Mouse (Mus musculus) ES-Bruce4 (cell line): Measurements from ENCODE around the gene Cyp27b1. TPM values are rescaled to one million over a fixed set of nuclear protein-coding genes. Genes with fewer than 3 reads are reported as not detected.
"Not testable (repeated sequence)": the region's sequence is repeated elsewhere in the genome, so short reads cannot be mapped to it uniquely, and the experiment has no call there.

Source experiments
- H3K27ac ChIP-seq: 2 replicates; pipeline ENCODE4 v1.5.1; 2012; ENCODE audit warnings: low read length, inconsistent platforms; ENCODE audit not compliant: insufficient read depth
- H3K27me3 ChIP-seq: 2 replicates; pipeline ENCODE4 v1.6.1; 2012; ENCODE audit warnings: mild to moderate bottlenecking, low read length, inconsistent platforms; ENCODE audit not compliant: control insufficient read depth, poor library complexity, insufficient read depth, severe bottlenecking
- H3K36me3 ChIP-seq: 2 replicates; pipeline ENCODE4 v1.6.1; 2012; ENCODE audit warnings: inconsistent platforms, mild to moderate bottlenecking, low read length, moderate library complexity; ENCODE audit not compliant: control insufficient read depth, poor library complexity, insufficient read depth, severe bottlenecking
- H3K4me1 ChIP-seq: one replicate; pipeline ENCODE4 v1.8.1; 2011; ENCODE audit warnings: low read length; ENCODE audit not compliant: control insufficient read depth, insufficient read depth
- H3K4me3 ChIP-seq: 2 replicates; pipeline ENCODE4 v1.5.1; 2011; ENCODE audit warnings: low read depth, mild to moderate bottlenecking, low read length
- H3K9ac ChIP-seq: 2 replicates; pipeline ENCODE4 v1.6.1; 2012; ENCODE audit warnings: low read depth, mild to moderate bottlenecking, inconsistent platforms; ENCODE audit not compliant: poor library complexity, severe bottlenecking
- H3K9me3 ChIP-seq: replicated peaks from 2 replicates; pipeline ENCODE4 v1.6.1; 2012; ENCODE audit warnings: mild to moderate bottlenecking, low read length, inconsistent platforms; ENCODE audit not compliant: control insufficient read depth, poor library complexity, insufficient read depth, severe bottlenecking
- CTCF ChIP-seq: IDR thresholded peaks from one replicate; pipeline ENCODE4 v1.8.1; 2011; ENCODE audit warnings: low read depth, low read length
- EP300 ChIP-seq: IDR thresholded peaks from 2 replicates; pipeline ENCODE4 v1.6.1; 2011; ENCODE audit warnings: low read depth, low read length; ENCODE audit not compliant: insufficient read depth
- POLR2A ChIP-seq: IDR thresholded peaks from one replicate; pipeline ENCODE4 v1.8.1; 2011; ENCODE audit warnings: low read length; ENCODE audit not compliant: insufficient read depth
- polyA plus RNA-seq: library from polyadenylated mRNA; stranded (reverse); fragments of >200 nt; gene quantifications from 2 replicates; pipeline ENCODE4 v1.2.4, GENCODE M21; 2011; ENCODE audit warnings: low read depth; ENCODE audit not compliant: missing spikeins, insufficient read depth, insufficient read length

Cyp27b1 gene
- polyA plus RNA-seq, 1 experiment: 0.42 TPM

DNA sequence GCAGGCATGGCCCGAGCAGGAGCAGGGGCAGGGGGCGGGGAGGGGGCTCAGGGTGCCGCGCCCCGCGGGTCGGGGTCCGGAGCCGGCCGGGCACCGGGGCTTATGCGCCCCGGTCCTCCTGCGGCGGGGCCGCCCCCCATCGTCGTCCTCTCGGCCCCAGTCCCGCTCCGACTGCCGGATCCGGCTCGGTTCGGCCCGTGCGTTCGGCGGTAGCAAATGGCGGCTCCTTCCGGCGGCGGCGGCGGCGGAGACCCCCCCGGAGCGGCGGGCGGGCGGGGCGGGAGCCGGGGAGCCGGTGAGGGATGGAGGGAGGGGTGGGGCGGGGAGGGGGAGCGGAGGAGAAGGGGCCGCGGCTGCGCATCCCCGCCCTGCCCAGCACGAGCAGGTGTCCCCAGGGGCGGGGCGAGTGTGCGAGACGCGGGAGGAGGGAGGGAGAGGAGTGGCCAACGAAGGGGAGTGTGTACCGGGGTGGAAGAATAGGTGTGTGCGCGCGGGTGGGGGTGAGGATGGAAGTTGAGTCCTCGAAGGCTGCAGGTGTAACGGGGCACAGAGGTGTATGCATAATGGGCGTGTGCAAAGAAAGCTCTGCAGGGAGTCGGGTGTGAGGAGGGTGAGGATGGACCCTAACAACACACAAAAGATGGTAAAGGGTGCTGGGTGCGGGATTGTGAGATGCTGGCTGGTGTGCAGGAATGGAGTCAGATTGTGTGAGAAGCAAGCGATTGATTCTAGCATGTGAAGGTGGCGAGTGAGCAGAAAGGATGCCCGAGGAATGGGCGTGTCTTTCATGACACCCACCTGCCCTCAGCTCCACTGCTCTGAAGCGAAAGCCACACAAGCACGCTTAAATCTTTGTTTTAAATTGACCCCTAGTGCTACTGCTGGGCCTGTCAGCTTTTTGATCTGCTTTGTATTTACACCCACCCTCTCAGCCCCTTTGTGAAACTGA is 12.2 kb downstream of the Cyp27b1 start, which contains the start of gene March9:
TSS of gene March9 (minus strand) at position 217 of the 949 bp plus-strand sequence.
- TF ChIP-seq EP300: 0 out of 2 replicates have a peak, but pooled peaks have one; percentile 6
- TF ChIP-seq POLR2A: no peak
- TF ChIP-seq CTCF: no peak
- H3K4me3 ChIP-seq: peak within 1 kb of the TSS; percentile 64
- H3K36me3 ChIP-seq: peaks cover 12% of the 10 kb centered on the region
- no peaks in the 10 kb centered on the region for H3K27me3 ChIP-seq
- H3K9me3 ChIP-seq: no peaks in the 10 kb centered on the region
- H3K9ac ChIP-seq: peak within 1 kb of the TSS; percentile 90
- 0 out of 2 replicates have a peak within 1 kb of the TSS, but pooled peaks have one; percentile 3 for H3K27ac ChIP-seq
- H3K4me1 ChIP-seq: peaks cover 2% of the 10 kb centered on the region

DNA sequence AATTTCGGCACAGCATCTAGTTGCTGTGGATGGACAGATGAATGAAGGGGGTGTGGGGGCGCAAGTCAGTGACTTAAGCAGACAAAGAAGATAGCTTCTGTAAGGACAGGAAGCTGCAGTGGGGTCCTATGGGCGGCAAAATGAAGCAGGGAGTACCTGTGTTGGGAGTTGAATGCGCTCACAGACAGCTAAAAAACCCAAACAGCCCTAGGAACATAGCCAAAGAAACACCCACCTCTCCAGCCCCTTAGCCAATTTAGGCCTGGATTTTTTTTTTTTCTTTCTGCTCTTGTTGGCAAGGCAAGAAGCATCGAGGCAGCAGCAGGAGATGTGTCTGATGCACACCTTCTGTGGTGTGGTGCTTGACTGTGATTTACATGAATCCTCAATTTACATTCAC is 13.0 kb downstream of the Cyp27b1 start:
- Histone ChIP-seq H3K4me1 (peaks cover 2% of the 10 kb centered on the region), H3K9ac (0 out of 2 replicates have a peak overlapping the region, but pooled peaks have one; percentile 9), H3K27me3 (no peaks in the 10 kb centered on the region), H3K36me3 (peaks cover 19% of the 10 kb centered on the region), H3K4me3 (no peak overlapping the region), H3K9me3 (no peaks in the 10 kb centered on the region), H3K27ac (no peak overlapping the region)
- no peak for TF ChIP-seq CTCF
- TF ChIP-seq POLR2A: no peak
- no peak for TF ChIP-seq EP300

DNA sequence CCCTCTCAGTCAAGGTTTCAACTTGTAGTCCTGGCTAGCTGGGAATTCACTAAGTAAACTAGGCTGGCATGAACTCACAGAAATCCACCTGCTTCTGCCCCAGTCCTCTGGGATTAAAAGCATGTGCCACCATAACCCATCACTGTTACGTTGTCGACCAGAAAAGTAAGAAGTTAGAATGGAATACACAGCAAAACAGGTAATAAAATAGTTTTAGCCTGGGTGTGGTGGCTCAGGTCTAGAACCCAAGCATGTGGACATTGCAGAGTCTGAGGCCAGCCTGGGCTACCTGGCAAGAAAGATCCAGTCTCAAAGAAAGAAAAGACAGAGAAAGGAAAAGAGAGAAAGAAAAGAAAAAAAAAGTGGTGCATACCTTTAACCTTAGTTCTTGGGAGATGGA is 13.5 kb downstream of the Cyp27b1 start:
- no peak overlapping the region for H3K9ac ChIP-seq
- H3K9me3 ChIP-seq: no peaks in the 10 kb centered on the region
- peaks cover 18% of the 10 kb centered on the region for H3K36me3 ChIP-seq
- TF ChIP-seq CTCF (no peak), POLR2A (no peak), EP300 (no peak)
- H3K4me1 ChIP-seq: peaks cover 2% of the 10 kb centered on the region
- H3K27ac ChIP-seq: no peak overlapping the region
- H3K4me3 ChIP-seq: no peak overlapping the region
- H3K27me3 ChIP-seq: no peaks in the 10 kb centered on the region

DNA sequence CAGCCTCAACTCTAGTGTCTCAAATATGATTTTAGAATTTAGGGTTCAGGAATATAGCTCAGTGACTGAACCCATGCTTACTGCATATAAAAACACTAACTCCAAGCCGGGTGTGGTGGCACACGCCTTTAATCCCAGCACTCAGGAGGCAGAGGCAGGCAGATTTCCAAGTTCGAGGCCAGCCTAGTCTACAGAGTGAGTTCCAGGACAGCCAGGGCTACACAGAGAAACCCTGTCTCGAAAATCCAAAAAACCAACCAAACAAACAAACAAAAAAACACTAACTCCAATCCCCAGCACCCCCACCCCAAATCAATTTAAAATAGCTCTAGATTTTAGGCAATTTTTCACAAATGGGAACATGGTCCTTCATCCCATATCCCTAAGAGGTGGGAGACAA is 14.1 kb downstream of the Cyp27b1 start:
- not testable (repeated sequence) for H3K4me1 ChIP-seq, H3K27ac ChIP-seq, H3K9ac ChIP-seq, H3K9me3 ChIP-seq, H3K27me3 ChIP-seq, H3K4me3 ChIP-seq
- H3K36me3 ChIP-seq: peaks cover 24% of the 10 kb centered on the region

DNA sequence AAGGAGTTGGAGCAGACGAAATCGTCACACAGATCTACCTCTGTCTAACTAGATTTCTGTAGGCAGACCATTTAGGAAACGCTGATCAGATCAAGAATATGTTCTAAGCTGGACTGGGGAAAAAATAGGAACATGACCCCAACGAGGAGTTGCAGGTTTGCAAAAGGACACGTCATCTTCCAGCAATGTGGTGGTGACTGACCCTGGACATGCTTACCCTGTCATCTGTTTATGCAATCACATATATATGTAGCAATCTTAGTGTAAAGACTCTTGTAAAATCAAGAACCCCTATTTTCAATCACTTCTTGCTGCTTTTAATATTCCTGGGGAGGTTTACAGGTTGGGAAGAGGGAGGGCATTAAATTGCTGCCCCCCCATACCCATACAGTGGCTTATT is 14.5 kb downstream of the Cyp27b1 start:
- Histone ChIP-seq H3K4me3 (no peak overlapping the region), H3K27ac (no peak overlapping the region), H3K9me3 (no peaks in the 10 kb centered on the region), H3K4me1 (peaks cover 2% of the 10 kb centered on the region), H3K9ac (no peak overlapping the region), H3K36me3 (peaks cover 28% of the 10 kb centered on the region), H3K27me3 (no peaks in the 10 kb centered on the region)
- no peak for TF ChIP-seq EP300
- TF ChIP-seq CTCF: no peak
- TF ChIP-seq POLR2A: no peak

DNA sequence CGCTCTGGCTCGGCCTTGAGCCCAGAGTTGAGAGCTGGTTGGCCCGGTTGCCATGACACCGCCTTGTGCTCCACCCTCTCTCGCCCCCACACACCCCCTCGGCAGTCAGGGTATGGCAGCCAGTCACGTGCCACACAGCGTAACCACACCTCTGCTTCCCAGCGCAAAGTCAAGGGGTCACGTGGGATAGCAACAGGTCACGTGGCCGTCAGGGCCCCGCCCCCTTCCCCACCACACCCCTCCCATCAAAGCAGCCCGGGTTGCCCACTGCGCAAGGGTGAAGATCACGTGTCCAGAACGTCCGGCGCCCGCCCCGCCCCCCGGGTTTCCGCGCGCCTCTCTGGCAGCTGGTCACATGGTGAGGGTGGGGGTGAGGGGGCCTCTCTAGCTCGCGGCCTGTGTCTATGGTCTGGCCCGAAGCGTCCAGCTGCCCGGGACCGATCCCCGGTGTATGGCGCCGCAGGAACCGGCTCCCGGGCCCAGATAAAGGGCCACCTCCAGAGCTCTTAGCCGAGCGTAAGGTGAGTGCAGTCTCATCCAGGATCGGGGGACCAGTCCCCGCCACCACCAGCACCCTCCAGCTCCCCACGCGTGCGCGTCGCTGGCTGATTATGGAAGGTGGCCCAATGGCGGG is 15.3 kb downstream of the Cyp27b1 start, which contains the start of gene Cdk4:
TSS of gene Cdk4 (plus strand) at position 296 of the 634 bp plus-strand sequence.
- Histone ChIP-seq H3K9ac (peak within 1 kb of the TSS; percentile 88), H3K27me3 (no peaks in the 10 kb centered on the region), H3K27ac (peak within 1 kb of the TSS; percentile 29; the same call in 1 of the 2 replicates), H3K4me1 (peaks cover 2% of the 10 kb centered on the region), H3K4me3 (peak within 1 kb of the TSS; percentile 82), H3K9me3 (no peaks in the 10 kb centered on the region), H3K36me3 (peaks cover 36% of the 10 kb centered on the region)
- TF ChIP-seq EP300 (peak; percentile 81), CTCF (no peak), POLR2A (no peak)
